Mouse (Mus musculus) c-Kit-positive CD71-positive TER-119-positive erythroid progenitor cells, embryonic 14.5 days (primary cell): ENCODE data around the gene Add3.

Source experiments
- DNase-seq: peaks from one replicate; pipeline ENCODE4 v3.0.0-alpha.2; 2013; ENCODE audit warnings: low spot score

Add3 gene

DNA sequence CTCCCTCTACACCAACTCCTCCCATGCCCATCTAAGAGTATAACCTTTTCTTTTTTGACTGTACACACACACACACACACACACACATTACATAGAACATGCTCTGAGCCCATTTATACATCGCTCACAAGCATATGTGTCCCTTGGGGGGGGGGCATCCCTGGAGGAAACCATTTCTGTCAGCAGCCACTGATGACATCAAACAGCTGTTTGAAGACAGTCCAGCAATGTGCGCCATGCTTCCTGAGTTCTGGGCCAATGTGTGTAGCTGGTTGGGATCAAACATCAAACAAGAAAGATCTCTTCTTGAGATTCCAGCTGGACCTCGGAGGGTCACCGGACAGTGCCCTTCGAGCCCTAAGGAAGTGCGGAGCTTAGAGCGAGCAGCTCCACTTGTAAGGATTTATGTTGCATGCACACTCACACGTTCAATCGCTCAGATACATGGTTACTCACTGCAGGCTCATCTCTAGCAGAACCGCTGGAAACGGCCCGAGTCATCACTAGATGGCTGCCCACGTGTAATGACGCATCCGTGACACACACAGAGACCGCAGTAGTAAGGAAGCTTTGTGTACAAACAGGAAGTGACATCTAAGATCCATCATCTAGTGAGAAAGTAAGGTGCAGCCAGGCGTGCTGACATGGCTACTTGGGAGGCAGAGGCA, 132.9 kb downstream of the Add3 start:
- DNase-seq, result no peak

DNA sequence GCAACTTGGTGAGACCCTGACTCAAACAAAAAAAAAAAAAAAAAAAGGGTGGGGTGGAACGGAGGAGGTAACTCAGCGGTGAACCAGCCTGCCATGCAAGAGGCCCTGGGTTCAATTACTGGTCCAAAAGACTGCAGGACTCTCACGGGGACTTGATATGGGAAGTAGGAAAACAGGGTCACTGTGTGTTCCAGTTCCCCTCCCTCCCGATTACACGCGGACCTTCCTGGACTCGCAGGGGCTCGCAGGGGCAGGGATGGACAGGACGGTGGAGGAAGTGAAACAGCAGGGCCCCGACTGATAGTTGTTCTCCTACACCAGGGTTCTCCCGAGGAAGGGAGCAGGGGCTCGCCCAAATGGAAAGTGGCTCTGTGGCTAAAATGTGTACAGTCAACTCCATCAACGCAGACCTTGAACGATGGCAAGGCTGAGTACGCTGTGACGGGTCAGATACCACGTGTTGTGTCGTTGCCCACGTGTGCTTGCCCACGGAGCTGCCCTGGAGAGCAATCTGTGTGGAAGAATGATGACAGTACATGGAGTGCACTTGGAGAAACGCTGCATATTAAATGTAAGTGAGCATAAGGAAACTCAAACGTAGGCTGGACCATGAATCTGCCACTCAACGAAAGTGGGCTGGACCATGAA, 133.7 kb downstream of the Add3 start:
- no peak for DNase-seq

DNA sequence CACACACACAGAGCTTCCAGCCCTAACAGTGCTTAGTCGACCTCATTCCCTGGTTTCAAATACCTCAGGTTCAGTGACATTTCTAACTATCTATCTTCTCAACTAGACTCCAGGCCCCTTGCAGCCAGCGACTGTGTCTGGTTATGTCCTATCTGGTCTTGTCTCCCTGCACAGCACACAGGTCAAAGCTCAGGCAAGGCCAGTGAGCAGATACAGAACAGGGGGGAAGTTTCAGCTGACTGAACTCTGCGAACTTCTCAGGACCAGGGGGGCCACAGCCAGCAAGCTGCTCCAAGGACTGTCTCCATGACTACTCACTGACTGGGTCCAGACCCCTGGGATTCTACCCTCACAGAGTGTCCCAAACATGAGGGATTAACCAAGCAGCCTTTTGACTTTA, 135.0 kb downstream of the Add3 start:
- DNase-seq, result no peak

DNA sequence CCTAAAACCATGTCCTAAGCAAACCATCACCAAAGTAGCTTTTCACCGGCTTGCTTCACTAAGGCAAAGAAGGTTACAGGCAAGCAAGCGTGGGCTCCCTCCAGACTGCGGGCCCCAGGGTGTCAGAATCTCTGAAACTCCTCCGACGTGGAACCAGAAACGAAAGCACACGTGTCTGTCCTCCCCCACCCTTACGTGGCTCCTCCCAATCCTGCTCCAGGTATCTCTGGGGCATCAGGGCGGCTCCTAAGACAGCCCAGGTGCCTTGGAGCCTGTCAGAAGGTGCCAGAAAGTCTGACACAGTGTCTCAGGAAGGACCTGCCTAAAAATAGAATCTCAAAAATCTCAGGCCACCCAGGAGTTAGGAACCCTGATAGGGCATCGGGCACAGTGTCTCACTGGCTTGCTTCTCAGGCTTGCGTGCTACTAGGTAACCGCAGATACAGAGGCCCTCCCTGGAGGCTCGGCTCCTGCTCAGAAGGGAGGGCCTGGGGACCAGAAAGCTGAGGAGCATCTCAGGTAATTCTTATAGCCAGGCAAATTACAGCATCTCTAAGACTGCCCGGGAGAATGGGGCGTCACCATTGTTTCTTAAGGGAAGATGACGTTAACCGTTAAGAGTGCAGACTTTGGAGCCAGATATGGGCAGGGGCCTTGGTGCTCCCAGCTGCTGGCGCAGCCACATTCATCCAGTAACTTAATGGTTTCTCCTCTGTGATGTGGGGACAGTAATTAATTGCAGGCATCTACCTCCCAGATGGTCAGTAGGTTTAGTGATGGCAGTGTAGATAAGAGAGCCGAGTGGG, 136.9 kb downstream of the Add3 start:
- no peak for DNase-seq

DNA sequence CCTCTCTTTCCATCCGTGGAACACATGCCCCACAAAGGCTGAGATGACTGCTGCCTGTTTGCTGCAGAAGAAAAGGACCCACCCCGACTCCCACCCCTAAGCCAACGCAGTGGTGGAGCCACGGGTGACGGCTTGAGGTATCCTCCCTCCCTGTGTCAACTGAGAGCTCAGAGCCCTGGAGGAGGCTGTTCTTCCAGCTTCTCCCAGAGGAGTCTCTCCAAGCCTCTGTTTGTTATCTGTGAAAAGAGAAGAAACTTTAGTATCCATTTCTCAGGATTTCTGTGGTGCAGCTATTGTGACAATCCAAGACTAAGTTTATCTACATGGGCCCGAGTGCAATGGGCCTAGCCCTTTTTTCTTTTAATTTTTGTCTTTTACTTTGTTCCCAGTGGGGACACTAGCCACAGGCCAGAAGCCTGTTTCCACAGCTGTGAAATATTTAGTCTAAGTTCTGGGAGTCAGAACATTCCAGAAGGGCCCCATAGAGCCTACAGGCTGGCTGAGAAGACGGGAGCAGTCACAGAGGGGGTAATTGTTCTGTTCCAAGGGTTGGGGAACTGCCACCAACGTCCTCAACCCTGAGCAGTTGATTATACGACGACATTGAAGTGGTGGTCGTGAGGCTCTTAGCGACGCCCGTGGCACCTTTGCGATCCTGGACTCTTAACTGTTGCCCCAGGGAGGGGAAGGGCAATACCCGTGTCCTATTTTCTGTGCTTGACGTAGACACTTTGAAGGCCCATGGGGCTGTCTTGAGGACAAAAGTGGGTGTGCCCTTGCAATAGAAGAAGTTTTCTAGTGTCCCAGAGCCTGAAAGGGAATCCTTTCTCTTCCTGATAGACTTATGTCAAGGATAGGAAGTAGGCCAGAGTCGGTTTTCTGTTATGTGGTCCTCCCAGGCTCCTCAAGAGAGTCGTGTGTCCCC, 138.5 kb downstream of the Add3 start:
- DNase-seq, result no peak

DNA sequence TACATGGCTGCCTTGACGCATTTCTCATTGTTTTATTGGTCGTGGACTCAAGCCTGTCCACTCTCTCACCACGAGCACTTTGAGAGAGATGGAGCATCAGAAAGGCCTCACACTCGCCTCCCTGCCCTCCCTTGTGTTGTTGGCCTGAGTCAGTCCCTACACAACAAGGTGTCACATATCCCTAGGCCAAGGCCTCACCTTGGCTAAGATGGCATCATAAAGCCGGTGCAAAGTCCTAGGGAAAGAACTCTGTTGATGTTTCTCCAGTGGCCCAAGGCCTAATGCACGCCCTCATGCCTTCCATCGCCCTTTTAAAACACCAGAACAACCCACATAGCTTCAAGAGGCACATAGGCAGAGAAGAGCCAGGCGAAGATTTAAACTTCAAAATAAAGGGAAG, 140.0 kb downstream of the Add3 start:
- no peak for DNase-seq

DNA sequence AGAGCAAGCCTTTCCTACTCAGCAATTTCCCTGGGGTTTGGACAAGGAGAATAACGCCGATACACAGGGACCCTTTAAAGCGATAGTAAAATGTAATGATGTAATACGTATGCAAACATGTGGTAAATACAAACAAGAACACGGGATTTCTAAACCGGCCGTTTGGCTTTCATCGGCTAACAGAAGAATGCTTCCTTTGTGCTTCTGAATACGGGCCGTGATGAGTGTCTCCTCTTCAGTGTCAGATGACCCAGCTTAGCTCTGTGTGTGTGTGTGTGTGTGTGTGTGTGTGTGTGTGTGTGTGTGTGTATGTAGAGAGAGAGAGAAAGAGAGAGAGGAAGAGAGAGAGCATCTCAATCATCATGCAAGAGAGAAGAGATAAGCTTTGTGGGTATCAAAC, 142.3 kb downstream of the Add3 start:
- DNase-seq, result no peak

DNA sequence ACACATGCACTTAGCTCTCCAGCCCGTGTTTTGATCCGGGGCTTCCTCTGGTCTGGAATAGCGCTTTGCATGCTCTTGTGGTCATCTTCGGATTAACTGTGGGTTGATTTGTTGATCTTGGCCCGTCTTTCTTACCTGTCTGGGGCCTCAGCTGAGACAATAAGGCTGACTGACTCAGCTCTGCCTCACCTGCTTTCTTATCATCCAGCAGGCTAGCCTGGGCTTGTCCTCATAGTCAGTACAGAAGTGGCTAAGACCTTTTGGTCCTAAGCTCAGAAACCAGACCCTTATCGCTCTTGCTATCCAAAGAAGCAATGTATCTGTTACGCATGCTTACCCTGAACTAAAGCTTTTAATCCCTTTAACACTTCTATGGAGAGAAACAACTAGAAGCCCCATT, 143.5 kb downstream of the Add3 start:
- DNase-seq, result no peak

DNA sequence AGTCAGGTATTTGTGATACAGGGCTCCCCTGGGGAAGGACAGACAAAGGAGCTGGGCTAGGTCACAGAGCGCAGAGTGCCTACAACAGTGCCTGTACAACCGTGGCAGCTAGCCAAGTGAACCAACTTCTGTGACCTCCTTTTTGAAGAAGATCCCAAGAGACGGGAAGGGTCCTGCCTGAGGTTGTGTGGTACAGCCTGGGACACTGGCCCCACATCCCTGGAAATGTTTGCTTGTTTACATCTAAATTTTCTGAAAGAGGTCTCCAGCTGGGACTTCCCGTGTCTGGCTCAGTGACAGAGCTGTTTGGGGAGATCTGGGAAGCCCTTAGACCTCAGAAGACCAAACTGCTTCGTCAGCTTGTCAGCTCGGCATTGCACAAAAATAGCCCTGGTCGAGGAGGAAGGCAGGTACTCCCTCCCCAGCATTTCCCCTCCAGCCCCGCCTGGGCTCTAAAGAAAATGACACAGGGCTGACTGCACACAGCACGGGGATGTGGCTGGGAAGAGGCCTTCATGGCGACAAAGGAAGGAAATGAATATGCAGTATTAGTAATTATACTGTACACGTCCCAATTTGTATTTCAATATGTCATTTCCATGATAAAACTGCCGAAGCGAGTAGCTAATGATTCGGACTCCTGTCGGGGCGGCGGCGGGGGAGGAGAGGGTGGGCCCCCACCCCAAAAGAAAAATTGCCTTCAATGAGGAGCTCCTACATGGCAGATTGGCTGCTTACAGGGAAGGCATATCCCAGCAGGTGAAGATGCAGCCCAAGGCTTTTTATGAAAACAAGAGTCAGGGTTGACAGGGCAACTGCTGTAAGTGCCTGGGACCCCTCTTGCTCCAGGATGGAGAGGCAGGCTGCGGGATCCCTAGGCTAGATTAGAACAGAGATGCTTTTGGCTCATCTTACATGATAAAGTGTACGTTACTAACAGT, 144.3 kb downstream of the Add3 start:
- no peak for DNase-seq

DNA sequence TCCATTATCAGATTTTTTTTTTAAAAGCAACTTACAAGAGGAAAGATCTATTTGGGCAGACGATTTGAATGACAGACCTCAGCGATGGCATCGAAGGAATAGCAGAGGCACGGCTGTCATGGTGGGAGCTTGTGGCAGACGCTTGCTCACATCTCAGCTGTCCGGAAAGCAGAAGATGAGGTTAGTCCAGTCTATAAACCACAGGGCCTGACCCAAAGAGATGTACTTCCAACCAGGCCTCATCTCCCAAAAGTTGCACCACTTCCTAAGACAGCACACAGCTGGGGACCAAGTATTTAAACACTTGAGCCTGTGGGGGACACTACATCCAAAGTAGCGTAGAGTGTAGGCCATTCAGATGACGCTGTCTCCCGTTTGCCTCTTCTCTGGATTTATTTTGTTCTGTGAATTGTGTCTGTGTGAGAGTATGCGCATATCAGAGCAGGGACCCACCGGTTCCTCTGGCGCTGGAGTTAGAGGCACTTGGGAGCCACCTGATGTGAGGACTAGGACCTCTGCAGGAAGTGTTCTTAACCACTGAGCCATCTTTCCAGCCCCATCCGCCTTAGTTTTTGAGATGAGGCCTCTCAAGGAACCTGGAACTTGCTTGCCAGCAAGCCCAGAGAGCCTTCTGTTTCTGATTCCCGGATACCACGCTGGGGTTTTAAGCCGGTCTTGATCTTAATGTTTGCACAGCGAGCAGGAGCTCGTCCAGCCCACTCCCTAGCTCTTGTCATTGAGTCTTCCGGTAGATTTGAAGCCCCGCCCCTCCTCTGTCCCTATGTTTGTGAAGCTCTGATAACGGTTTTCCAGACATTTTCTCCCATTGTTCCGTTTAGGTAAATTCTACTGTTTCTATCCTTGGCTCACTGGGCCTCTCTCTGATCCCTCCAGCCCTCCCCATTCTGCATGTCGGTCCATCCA, 156.3 kb downstream of the Add3 start:
- no peak for DNase-seq
